Mouse (Mus musculus) layer of hippocampus, adult 18-20 months (tissue): Measurements from ENCODE around the gene Ercc5. TPM values are rescaled to one million over a fixed set of nuclear protein-coding genes. Genes with fewer than 3 reads are reported as not detected.

Experiments
- DNase-seq, 2 experiments: peaks; one replicate each; pipeline ENCODE4 v3.0.0; 2022; ENCODE audit warnings: low spot score in 2 of 2
- total RNA-seq, 2 experiments: library from RNA; stranded (reverse); gene quantifications; 2 replicates each; pipeline ENCODE4 v1.2.3; 2021

Ercc5 gene
- total RNA-seq, 2 experiments from 2014 or later = 17.5 to 19.7 TPM

GRCm38 (mm10) chr1:44172656-44173055 is 25.1 kb downstream of the Ercc5 start:
- DNase-seq = no peak

GRCm38 (mm10) chr1:44173903-44174302 is 26.4 kb downstream of the Ercc5 start:
- no peak for DNase-seq

- DNase-seq = no peak
These were observed 30.5 kb downstream of the Ercc5 start for GRCm38 (mm10) chr1:44178086-44178485.

GRCm38 (mm10) chr1:44186396-44186795 is 38.9 kb downstream of the Ercc5 start:
- DNase-seq = peak in 1 of 2 experiments; percentile 12

GRCm38 (mm10) chr1:44198273-44199171 is 51.0 kb downstream of the Ercc5 start:
- peak in 1 of 2 experiments; percentile 51 for DNase-seq

- no peak for DNase-seq
These were observed 55.3 kb downstream of the Ercc5 start for GRCm38 (mm10) chr1:44202876-44203275.

- DNase-seq = no peak
These were observed 66.9 kb downstream of the Ercc5 start for GRCm38 (mm10) chr1:44214443-44214842.

- no peak for DNase-seq
These were observed 69.0 kb downstream of the Ercc5 start for GRCm38 (mm10) chr1:44216352-44217116.

GRCm38 (mm10) chr1:44217118-44217517 is 69.6 kb downstream of the Ercc5 start:
- peak in 1 of 2 experiments; percentile 20 for DNase-seq

GRCm38 (mm10) chr1:44218876-44219275 is 71.3 kb downstream of the Ercc5 start, which contains the start of gene Mettl21e:
TSS of gene Mettl21e (minus strand) at chr1:44218961.
- no peak for DNase-seq

GRCm38 (mm10) chr1:44229044-44229443 is 81.5 kb downstream of the Ercc5 start:
- peak; percentile 42 to 74 for DNase-seq

Other genes starting within 250 kb of the Ercc5 start
- gene Tpp2, start 214.1 kb upstream of the Ercc5 start, total RNA-seq = 10 to 100 TPM; 44.9 to 46.4 TPM
- gene Mettl21c, start 127.7 kb upstream of the Ercc5 start, total RNA-seq = not detected
- gene Gm8251, start 85.8 kb upstream of the Ercc5 start, total RNA-seq = not detected
- 1 to 10 TPM; 7.5 to 9.9 TPM for gene Tex30, start 45.3 kb upstream of the Ercc5 start, total RNA-seq
- 10 to 100 TPM in 1 of 2 experiments, 1 to 10 TPM in 1; 9.5 to 10.3 TPM for gene Kdelc1, start 28.9 kb upstream of the Ercc5 start, total RNA-seq
- gene Bivm, start 28.8 kb upstream of the Ercc5 start, total RNA-seq = 10 to 100 TPM; 33.9 to 38.2 TPM
- gene Mettl21e, start 71.2 kb downstream of the Ercc5 start, total RNA-seq = not detected